Mouse (Mus musculus): Measurements from ENCODE around the gene Gle1.
A peak's percentile ranks its signal among the peaks of the same experiment; 100 is the strongest.
"Not testable (repeated sequence)": the region's sequence is repeated elsewhere in the genome, so short reads cannot be mapped to it uniquely, and the experiment has no call there.

The Gle1 gene

DNA sequence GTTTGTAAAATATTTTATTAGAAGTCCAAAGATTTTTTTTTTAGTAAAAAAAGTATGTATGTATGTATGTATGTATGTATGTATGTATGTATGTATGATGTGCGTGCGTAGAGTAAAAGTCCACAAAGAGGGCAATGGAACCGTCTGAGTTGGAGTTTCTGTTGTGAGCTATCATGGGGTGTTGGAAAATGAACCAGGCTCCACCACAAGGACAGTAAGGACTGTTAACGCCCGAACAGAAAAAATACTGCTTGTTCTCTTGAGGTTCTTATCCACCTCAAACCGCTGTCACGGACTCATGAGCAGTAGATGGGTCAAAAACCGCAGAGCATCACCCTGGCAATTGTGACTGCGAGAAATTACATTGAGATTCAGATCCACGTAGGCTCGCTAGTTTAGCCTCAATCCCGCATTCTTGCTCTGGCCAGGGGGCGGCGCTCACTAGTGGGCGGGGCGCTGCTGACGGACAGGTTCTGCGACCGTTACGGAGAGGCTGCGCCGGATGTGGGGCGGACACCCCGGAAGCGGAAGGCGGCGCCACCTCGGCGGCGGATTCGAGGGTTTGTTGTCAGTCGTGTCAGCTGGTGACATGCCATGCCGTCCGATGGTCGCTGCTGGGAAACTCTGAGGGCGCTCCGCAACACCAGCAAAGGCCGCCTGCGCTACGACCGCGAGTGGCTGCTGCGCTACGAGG, at the start of gene Gle1:
Gle1 (plus strand) TSS at position 521 of the 694 bp plus-strand sequence.
- peak; percentile 95 for DNase-seq

- DNase-seq = not testable (repeated sequence)
Observed at GRCm38 (mm10) chr2:29886659-29887292, 48.5 kb upstream of the Gle1 start.

- DNase-seq = peak; percentile 99
Observed at GRCm38 (mm10) chr2:29889066-29889944, 45.9 kb upstream of the Gle1 start, which contains the start of gene Odf2. Gene Odf2 (plus strand): TSS chr2:29889221.

GRCm38 (mm10) chr2:29889991-29890833, 45.0 kb upstream of the Gle1 start:
- peak; percentile 89 for DNase-seq

GRCm38 (mm10) chr2:29891773-29892172, 43.5 kb upstream of the Gle1 start:
- no peak for DNase-seq

DNA sequence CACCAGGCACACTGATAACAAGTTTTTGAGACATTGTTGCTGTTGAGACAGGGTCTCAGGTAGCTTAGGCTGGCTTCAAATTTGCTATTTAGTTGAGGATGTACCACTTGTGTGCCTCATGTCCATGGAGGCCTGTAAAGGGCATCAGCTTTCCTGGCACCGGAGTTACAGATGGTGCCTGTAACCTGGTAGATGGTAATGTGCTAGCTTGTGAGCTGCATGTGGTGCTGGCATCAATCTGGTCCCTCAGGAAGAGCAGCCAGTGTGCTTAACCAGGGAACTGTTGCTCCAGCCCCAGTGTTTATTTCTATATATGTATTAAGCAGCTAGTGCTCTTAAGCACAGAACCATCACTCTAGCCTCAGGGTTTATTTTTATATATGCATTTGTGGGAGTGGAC, 39.2 kb upstream of the Gle1 start:
- no peak for DNase-seq

GRCm38 (mm10) chr2:29897366-29897765, 37.9 kb upstream of the Gle1 start:
- DNase-seq = no peak

DNA sequence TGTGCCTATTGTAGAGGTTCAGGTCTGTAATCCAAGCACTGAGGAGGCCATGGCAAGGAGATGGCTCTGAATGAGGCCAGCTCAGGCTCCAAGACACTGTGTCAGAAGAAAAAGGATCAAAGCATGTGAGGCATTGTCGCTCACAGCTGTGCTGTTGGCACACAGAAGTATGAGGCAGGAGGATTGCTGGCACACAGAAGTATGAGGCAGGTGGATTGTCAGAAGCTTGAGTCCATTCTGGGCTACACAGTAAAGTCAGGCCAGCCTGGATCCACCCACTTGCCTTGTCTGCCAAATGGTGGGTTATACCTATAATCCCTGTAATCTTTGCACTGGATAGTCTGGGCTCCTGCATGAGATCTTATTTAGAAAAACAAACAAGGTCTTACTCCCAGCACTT, 37.1 kb upstream of the Gle1 start:
- DNase-seq = no peak

GRCm38 (mm10) chr2:29902194-29902593, 33.0 kb upstream of the Gle1 start:
- no peak for DNase-seq

DNA sequence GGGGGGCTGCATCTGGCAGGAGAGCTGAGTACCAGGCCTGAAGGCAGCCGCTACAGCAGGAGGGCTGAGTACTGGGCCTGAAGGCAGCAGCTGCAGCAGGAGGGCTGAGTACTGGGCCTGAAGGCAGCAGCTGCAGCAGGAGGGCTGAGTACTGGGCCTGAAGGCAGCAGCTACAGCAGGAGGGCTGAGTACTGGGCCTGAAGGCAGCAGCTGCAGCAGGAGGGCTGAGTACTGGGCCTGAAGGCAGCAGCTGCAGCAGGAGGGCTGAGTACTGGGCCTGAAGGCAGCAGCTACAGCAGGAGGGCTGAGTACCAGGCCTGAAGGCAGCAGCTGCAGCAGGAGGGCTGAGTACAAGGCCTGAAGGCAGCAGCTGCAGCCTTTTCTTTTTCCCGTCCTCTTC, 27.1 kb upstream of the Gle1 start:
- DNase-seq = not testable (repeated sequence)

- no peak for DNase-seq
Observed at GRCm38 (mm10) chr2:29910042-29910441, 25.2 kb upstream of the Gle1 start.

DNA sequence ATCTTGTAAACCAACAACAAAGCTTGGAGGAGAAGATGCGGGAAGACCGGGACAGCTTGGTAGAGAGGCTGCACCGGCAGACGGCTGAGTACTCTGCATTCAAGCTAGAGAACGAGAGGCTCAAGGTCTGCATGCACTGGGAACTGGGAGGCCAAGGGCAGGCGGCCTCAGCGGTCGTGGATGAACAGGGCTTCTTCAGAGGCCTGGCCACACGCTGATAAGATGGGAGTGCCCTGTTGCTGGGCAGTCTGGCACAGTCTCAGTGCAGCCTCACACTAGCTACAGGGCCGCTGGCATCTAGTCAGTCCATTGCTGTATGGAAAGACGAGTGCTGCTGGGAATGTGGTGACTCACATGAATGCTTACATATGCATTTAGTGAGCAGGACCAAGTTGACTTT, 17.6 kb upstream of the Gle1 start:
- DNase-seq = no peak

GRCm38 (mm10) chr2:29922011-29922410, 13.2 kb upstream of the Gle1 start:
- peak; percentile 20 for DNase-seq

DNA sequence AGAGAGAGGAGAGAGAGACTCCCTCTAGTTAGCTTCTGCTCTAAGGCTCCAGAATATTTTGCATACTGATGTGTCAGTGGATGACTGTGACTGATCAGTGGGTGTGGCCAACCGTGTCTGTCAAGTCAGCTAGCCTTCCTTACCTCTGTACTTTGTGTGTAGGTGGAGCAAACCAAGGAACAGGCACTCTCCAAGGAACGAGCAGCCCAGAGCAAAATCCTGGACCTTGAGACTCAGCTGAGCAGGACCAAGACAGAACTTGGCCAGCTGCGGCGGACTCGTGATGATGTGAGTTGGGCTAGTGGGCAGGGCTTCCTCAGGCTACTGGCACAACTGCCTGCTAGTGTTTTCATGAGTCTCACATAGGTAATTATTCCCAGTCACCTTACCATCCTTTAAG, 8.7 kb upstream of the Gle1 start:
- DNase-seq = no peak

- DNase-seq = peak; percentile 52
Observed at GRCm38 (mm10) chr2:29930506-29930905, 4.7 kb upstream of the Gle1 start.

- DNase-seq = no peak
Observed at GRCm38 (mm10) chr2:29931194-29931593, 4.0 kb upstream of the Gle1 start.

GRCm38 (mm10) chr2:29940073-29940472, 4.8 kb downstream of the Gle1 start:
- DNase-seq = no peak

DNA sequence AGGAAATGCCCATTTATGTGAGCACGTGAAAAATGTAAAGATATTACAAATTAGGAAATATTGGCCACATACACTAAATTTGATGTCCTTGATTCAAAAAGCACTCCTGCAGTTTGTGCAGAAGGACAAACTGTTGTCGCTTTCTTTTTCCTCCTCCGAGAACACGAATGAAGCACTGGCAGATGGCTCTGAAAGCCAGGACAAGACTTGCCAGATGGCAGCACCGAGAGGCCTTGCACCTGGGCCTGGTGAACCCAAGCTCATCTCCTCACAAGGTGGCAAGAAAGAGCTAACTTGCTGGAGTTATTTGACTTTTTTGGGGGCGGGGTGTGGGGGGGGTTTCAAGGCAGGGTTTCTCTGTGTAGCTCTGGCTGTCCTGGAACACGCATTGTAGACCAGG, 5.6 kb downstream of the Gle1 start:
- DNase-seq = no peak

GRCm38 (mm10) chr2:29944723-29945122, 9.5 kb downstream of the Gle1 start:
- no peak for DNase-seq

DNA sequence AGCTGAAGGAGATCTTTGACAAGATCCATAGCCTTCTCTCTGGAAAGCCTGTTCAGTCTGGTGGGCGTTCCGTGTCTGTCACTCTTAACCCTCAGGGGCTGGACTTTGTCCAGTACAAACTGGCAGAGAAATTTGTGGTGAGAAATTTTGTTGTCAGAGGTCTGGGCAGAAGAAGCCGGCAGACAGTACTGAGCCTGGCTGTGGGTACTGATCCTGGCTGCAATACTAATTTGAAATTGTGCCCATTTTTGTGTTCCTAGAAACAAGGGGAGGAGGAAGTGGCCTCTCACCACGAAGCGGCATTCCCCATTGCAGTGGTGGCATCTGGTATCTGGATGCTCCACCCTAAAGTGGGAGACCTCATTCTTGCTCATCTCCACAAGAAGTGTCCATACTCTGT, 13.7 kb downstream of the Gle1 start:
- no peak for DNase-seq

GRCm38 (mm10) chr2:29961246-29961645, 26.0 kb downstream of the Gle1 start:
- DNase-seq = no peak

DNA sequence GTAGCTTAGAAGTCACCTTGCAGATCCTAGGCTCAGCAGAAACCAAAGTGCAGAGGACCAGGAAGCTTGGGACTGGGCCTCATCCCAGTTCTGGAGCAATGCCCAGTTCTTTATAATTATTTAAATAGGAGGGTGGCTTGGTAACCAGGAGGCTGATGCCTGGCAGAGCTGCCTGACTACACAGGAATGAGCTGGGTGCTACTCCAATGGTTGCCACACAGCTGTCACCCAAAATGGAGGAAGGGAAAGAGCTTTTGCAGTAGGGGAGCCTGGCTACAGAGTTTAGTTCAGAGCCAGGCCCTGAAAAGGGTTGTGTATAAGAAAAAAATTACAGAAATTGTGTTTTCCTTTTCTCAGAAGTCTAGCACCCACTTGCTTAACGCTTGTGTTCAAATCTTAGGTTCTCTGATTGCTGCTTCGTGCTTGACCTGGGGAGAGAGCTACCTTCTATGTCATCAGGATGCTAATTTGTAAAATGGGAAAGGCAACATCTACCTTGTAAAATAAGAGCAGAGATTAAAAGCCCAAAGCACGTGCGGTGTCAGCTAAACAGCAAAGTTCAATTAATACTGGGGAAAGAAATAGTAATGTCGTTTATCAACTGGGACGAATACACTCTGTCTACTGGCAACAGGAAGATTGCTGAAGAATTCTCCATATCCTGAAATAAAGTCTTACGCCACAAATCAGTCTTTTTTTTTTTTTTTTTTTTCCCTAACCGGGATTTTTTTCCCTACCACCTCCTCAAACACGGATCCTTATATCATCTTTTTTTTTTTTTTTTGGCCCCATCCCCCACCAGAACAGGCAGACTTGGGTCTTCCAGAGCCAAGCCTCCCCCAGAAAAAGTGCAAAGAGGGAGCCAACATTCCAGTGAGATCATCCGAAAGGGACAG, 29.4 kb downstream of the Gle1 start:
- DNase-seq = peak; percentile 79
